Mouse (Mus musculus) embryonic fibroblast, embryonic 13.5 days (primary cell): ENCODE results near the gene Plcb3.

Source experiments
- CTCF ChIP-seq: IDR thresholded peaks from 2 replicates; pipeline ENCODE4 v1.5.1; 2011; ENCODE audit warnings: mild to moderate bottlenecking, control low read depth, low read length, moderate library complexity, borderline replicate concordance; ENCODE audit not compliant: insufficient read depth
- POLR2A ChIP-seq: IDR thresholded peaks from 2 replicates; pipeline ENCODE4 v1.6.1; 2011; ENCODE audit warnings: low read depth, mild to moderate bottlenecking, control low read depth, low read length, moderate library complexity

GRCm38 (mm10) chr19:6979001-6979479, 2.8 kb upstream of the Plcb3 start:
- TF ChIP-seq POLR2A, result peak; percentile 22; the same call in 1 of the 2 replicates
- TF ChIP-seq CTCF, result no peak
